Mouse (Mus musculus): ENCODE measurements at regions not wholly inside any gene's neighbourhood (a gene's known extent, or its start where the extent isn't known, plus 50 kb on each side); places are given as distances from the start of the nearest gene placed in this dataset.

DNA sequence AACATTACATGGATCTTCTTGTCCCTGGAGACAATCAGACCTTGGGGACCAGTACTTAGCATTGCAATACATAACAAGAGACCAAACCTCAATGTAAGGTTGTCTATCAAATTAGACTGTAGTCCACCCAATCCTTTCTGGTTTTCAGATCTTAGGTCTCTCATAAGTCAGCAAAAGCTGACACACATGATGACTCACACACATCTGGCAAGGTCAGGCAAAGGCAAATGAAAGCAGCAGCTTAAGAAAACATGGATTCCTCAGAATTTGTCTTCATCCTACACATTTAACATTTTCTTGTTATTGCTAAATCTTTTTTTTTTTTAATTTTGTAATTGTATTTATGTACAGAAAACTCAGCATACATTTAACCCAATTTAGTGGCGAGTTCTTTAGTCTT, 52.0 kb downstream of the Gm11983 start:
- no peak overlapping the region for H3K4me2 ChIP-seq
- H3K27me3 ChIP-seq (replicated peaks; ENCODE audit: control insufficient read depth, insufficient read depth, low read length) = no peaks in the 10 kb centered on the region
- H3K27ac ChIP-seq (ENCODE audit: low read depth, low read length) = no peak overlapping the region
- 79% methylated on average over 1 of the region's 1 CpGs for WGBS
- H3K4me1 ChIP-seq (replicated peaks; ENCODE audit: control insufficient read depth, insufficient read depth, low read length) = no peaks in the 10 kb centered on the region
- no peak overlapping the region for H3K4me3 ChIP-seq (ENCODE audit: low read depth, low read length)
- H3K36me3 ChIP-seq (ENCODE audit: control insufficient read depth, insufficient read depth, low read length) = no peaks in the 10 kb centered on the region
- no peaks in the 10 kb centered on the region for H3K9me3 ChIP-seq (ENCODE audit: control insufficient read depth, low read length)
- no peak for ATAC-seq (replicated peaks; ENCODE audit: low FRiP score)
- H3K9ac ChIP-seq (ENCODE audit: low read depth, low read length) = no peak overlapping the region
- DNase-seq (ENCODE audit: low spot score) = no peak

DNA sequence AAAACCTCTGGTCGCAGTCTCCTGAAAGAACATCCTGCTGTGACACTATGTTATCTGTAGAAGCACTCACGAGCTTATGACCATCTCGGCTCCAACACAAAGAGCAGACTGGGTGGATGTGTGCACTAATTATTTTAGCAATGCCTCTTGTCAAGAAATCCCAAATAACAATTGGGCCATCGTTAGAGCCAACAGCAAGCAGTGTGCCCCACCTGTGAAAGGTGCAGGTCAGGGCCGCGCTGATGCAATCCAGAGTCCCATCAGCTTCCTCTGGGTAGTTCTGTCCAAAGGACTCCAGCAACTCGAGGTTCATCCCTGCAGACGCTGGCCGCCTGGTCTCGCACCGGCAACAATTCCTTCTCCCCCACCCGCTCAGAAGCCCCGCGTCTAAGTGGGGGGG, 54.6 kb downstream of the Gm11983 start:
- Histone ChIP-seq H3K9me3 (ENCODE audit: control insufficient read depth, low read length) (no peaks in the 10 kb centered on the region), H3K27ac (ENCODE audit: low read depth, low read length) (no peak overlapping the region), H3K36me3 (ENCODE audit: control insufficient read depth, insufficient read depth, low read length) (no peaks in the 10 kb centered on the region), H3K4me1 (replicated peaks; ENCODE audit: control insufficient read depth, insufficient read depth, low read length) (no peaks in the 10 kb centered on the region), H3K27me3 (replicated peaks; ENCODE audit: control insufficient read depth, insufficient read depth, low read length) (no peaks in the 10 kb centered on the region), H3K4me3 (ENCODE audit: low read depth, low read length) (no peak overlapping the region), H3K9ac (ENCODE audit: low read depth, low read length) (no peak overlapping the region), H3K4me2 (no peak overlapping the region)
- WGBS = 84% methylated on average over 14 of the region's 14 CpGs
- DNase-seq (ENCODE audit: low spot score) (no peak), ATAC-seq (replicated peaks; ENCODE audit: low FRiP score) (no peak)

DNA sequence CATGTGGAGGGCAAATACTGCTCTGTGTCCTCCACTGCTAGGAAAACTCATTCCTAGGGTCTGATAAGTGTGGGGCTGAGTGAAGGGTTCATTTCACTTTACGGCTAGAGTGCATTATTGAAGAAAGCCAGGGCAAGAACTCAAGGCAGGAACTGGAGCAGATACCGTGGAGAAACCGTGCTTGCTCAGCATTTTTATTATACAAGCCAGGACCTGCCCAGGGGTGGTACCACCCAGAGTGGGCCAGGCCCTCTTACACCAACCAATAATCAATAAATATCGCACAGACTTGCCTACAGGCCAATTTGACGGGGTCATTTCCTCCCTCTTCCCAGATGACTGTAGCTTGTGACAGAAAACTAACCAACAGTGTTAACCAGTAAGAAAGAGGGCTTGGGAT, 57.7 kb downstream of the Gm11983 start:
- ATAC-seq (replicated peaks; ENCODE audit: low FRiP score) = no peak
- Histone ChIP-seq H3K9ac (ENCODE audit: low read depth, low read length) (no peak overlapping the region), H3K9me3 (ENCODE audit: control insufficient read depth, low read length) (no peaks in the 10 kb centered on the region), H3K36me3 (ENCODE audit: control insufficient read depth, insufficient read depth, low read length) (no peaks in the 10 kb centered on the region), H3K4me2 (no peak overlapping the region), H3K4me1 (replicated peaks; ENCODE audit: control insufficient read depth, insufficient read depth, low read length) (no peaks in the 10 kb centered on the region), H3K4me3 (ENCODE audit: low read depth, low read length) (no peak overlapping the region), H3K27ac (ENCODE audit: low read depth, low read length) (no peak overlapping the region), H3K27me3 (replicated peaks; ENCODE audit: control insufficient read depth, insufficient read depth, low read length) (no peaks in the 10 kb centered on the region)
- 74% methylated on average over 5 of the region's 5 CpGs for WGBS
- no peak for DNase-seq (ENCODE audit: low spot score)

DNA sequence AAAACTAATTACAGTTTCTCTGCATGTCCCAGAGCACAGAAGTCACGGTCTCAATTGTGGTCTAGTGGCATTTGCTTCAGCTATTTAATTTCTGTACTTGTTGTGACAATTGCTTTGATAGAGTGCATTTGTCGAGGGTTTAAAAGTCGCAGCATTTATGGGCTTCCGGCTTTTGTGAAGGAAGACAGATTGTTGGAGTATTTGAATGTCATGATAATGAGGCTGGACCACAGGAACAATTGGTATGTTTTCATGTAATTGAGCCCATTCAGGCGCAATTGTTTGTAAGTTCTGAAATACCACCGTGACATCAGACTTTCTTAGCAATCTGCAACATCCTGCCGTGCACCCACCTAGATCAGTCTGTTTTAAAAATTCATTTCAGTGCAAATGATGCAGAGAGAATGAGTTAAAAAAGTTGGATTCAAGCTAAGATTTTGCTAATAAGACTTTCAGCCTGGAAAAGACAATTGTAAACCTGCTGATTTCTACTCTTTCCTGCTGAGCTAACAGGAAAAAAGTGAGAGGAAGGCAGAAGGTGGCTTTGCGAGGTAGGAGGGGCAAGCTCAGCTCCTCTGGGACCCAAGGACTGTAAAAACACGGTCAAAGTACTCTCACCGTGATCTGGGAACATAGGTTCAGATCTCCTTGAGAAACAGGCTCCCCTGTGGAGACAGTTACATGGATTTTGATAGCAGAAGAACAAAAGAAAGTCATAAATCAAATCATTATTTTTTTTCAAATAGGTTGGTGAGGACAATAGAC, 58.7 kb downstream of the Gm11983 start:
- 68% methylated on average over 10 of the region's 10 CpGs for WGBS
- H3K4me3 ChIP-seq (ENCODE audit: low read depth, low read length) = no peak overlapping the region
- H3K4me2 ChIP-seq = no peak overlapping the region
- no peaks in the 10 kb centered on the region for H3K36me3 ChIP-seq (ENCODE audit: control insufficient read depth, insufficient read depth, low read length)
- no peak for ATAC-seq (replicated peaks; ENCODE audit: low FRiP score)
- no peak for DNase-seq (ENCODE audit: low spot score)
- H3K27me3 ChIP-seq (replicated peaks; ENCODE audit: control insufficient read depth, insufficient read depth, low read length) = no peaks in the 10 kb centered on the region
- H3K9ac ChIP-seq (ENCODE audit: low read depth, low read length) = no peak overlapping the region
- H3K4me1 ChIP-seq (replicated peaks; ENCODE audit: control insufficient read depth, insufficient read depth, low read length) = no peaks in the 10 kb centered on the region
- H3K27ac ChIP-seq (ENCODE audit: low read depth, low read length) = no peak overlapping the region
- no peaks in the 10 kb centered on the region for H3K9me3 ChIP-seq (ENCODE audit: control insufficient read depth, low read length)

DNA sequence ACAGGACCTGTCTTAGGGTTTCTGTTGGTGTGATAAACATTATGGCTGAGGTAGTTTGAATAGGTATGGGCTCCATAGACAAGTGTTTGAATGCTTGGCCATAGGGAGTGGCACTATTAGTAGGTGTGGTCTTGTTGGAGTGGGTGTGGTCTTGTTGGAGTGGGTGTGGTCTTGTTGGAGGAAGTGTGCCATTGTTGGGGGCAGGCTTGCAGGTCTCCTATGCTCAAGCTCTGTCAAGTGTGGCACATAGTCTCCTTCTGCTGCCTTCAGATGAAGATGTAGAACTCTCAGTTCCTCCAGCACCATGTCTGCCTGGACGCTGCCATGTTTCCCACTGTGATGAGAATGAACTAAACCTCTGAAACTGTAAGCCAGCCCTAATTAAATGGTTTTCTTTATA, 59.9 kb downstream of the Gm11983 start:
- WGBS = 84% methylated on average over 1 of the region's 1 CpGs
- H3K27ac ChIP-seq (ENCODE audit: low read depth, low read length) = no peak overlapping the region

DNA sequence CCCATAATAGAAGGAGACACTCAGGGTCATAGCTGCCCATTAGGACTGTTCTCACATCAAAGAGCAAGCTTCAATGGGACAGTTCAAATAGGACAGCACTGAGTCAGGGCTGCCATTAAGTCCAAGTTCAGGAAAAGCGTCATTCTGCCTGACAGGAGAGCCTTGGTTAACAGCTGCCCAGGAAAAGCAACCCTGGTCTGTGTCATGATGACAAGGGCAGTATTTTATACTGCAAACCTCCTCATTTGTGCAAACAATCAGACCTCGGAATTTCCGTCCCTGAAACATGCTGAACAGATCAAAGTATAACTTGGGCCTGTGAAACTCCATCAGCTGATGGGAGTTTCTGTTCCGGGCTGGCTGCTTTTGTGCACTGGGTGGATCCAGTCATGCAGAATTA, 62.8 kb downstream of the Gm11983 start:
- ATAC-seq (replicated peaks; ENCODE audit: low FRiP score) (no peak), DNase-seq (ENCODE audit: low spot score) (no peak)
- no peaks in the 10 kb centered on the region for H3K9me3 ChIP-seq (ENCODE audit: control insufficient read depth, low read length)
- no peak overlapping the region for H3K27ac ChIP-seq (ENCODE audit: low read depth, low read length)
- no peaks in the 10 kb centered on the region for H3K4me1 ChIP-seq (replicated peaks; ENCODE audit: control insufficient read depth, insufficient read depth, low read length)
- no peaks in the 10 kb centered on the region for H3K36me3 ChIP-seq (ENCODE audit: control insufficient read depth, insufficient read depth, low read length)
- H3K9ac ChIP-seq (ENCODE audit: low read depth, low read length) = no peak overlapping the region
- 64% methylated on average over 4 of the region's 4 CpGs for WGBS
- no peaks in the 10 kb centered on the region for H3K27me3 ChIP-seq (replicated peaks; ENCODE audit: control insufficient read depth, insufficient read depth, low read length)
- no peak overlapping the region for H3K4me3 ChIP-seq (ENCODE audit: low read depth, low read length)
- no peak overlapping the region for H3K4me2 ChIP-seq

More for the DNA sequence above, 59.9 kb downstream of the Gm11983 start:
- no peak overlapping the region for H3K4me3 ChIP-seq (ENCODE audit: low read depth, low read length)
- no peak overlapping the region for H3K4me2 ChIP-seq
- H3K36me3 ChIP-seq (ENCODE audit: control insufficient read depth, insufficient read depth, low read length) = no peaks in the 10 kb centered on the region
- H3K9ac ChIP-seq (ENCODE audit: low read depth, low read length) = no peak overlapping the region
- H3K27me3 ChIP-seq (replicated peaks; ENCODE audit: control insufficient read depth, insufficient read depth, low read length) = no peaks in the 10 kb centered on the region
- no peaks in the 10 kb centered on the region for H3K9me3 ChIP-seq (ENCODE audit: control insufficient read depth, low read length)
- no peaks in the 10 kb centered on the region for H3K4me1 ChIP-seq (replicated peaks; ENCODE audit: control insufficient read depth, insufficient read depth, low read length)
- DNase-seq (ENCODE audit: low spot score) (no peak), ATAC-seq (replicated peaks; ENCODE audit: low FRiP score) (no peak)

DNA sequence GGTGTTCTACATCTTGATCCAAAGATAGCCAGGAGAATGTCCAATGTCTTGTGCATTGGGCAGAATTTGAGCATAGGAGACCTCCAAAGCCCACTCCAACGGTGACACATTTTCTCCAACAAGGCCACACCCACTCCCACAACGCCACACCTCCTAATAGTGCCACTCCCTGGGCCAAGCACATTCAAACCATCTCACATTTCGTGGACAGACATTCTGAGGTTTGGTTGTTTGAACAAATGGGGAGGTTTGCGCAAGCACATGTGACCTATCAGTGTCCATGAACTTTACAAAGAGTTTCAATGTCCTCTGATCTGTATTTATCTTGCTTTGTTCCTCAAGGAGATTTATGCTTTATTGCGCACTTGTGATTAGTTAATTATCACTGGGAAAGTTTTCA, 63.5 kb downstream of the Gm11983 start:
- Histone ChIP-seq H3K9me3 (ENCODE audit: control insufficient read depth, low read length) (no peaks in the 10 kb centered on the region), H3K4me2 (no peak overlapping the region), H3K4me3 (ENCODE audit: low read depth, low read length) (no peak overlapping the region), H3K36me3 (ENCODE audit: control insufficient read depth, insufficient read depth, low read length) (no peaks in the 10 kb centered on the region), H3K9ac (ENCODE audit: low read depth, low read length) (no peak overlapping the region), H3K4me1 (replicated peaks; ENCODE audit: control insufficient read depth, insufficient read depth, low read length) (no peaks in the 10 kb centered on the region), H3K27me3 (replicated peaks; ENCODE audit: control insufficient read depth, insufficient read depth, low read length) (no peaks in the 10 kb centered on the region), H3K27ac (ENCODE audit: low read depth, low read length) (no peak overlapping the region)
- WGBS = 72% methylated on average over 5 of the region's 5 CpGs
- ATAC-seq (replicated peaks; ENCODE audit: low FRiP score) = no peak
- DNase-seq (ENCODE audit: low spot score) = no peak

DNA sequence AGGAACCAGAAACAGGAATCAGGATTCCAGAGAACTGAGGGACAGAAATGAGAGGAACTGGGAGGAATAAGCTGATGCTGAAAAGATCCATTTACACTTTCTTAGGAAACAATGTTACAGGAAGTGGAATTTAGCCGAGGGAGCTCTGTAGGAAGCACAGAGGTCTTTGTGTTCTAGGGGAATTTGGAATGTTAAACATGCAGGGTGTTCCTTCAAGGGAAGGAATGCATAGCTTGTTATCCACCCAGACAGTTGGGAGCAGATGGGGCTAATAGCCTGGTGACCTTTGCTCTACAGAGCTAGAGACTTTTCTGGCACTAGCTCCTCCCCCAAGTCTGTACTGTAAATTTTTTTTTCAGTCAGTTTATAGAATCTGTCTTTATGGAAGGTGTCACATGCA, 64.1 kb downstream of the Gm11983 start:
- no peaks in the 10 kb centered on the region for H3K9me3 ChIP-seq (ENCODE audit: control insufficient read depth, low read length)
- ATAC-seq (replicated peaks; ENCODE audit: low FRiP score) (no peak), DNase-seq (ENCODE audit: low spot score) (no peak)
- no peaks in the 10 kb centered on the region for H3K36me3 ChIP-seq (ENCODE audit: control insufficient read depth, insufficient read depth, low read length)
- H3K4me1 ChIP-seq (replicated peaks; ENCODE audit: control insufficient read depth, insufficient read depth, low read length) = no peaks in the 10 kb centered on the region
- no peak overlapping the region for H3K4me2 ChIP-seq
- H3K27ac ChIP-seq (ENCODE audit: low read depth, low read length) = no peak overlapping the region
- no peaks in the 10 kb centered on the region for H3K27me3 ChIP-seq (replicated peaks; ENCODE audit: control insufficient read depth, insufficient read depth, low read length)
- H3K4me3 ChIP-seq (ENCODE audit: low read depth, low read length) = no peak overlapping the region
- H3K9ac ChIP-seq (ENCODE audit: low read depth, low read length) = no peak overlapping the region
- WGBS = 17% methylated on average over 1 of the region's 1 CpGs

DNA sequence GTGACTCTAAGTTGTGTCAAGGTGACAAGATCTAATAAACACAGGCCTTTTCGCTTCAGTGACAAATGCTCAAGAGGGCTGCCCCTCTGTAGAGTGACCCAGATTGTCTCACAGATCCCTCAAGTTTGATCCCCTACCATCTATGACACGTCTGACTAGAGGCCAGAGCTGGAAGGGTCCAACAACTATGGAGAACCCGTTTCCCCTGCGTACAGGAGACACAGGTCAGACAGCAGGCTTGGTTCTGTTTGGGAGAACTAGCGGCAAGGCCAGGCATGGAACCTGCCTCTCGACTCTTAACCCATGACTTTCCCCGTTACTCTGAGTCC, 68.1 kb downstream of the Gm11983 start:
- Histone ChIP-seq H3K27ac (ENCODE audit: low read depth, low read length) (no peak overlapping the region), H3K4me1 (replicated peaks; ENCODE audit: control insufficient read depth, insufficient read depth, low read length) (no peaks in the 10 kb centered on the region), H3K27me3 (replicated peaks; ENCODE audit: control insufficient read depth, insufficient read depth, low read length) (no peaks in the 10 kb centered on the region), H3K4me2 (no peak overlapping the region), H3K9ac (ENCODE audit: low read depth, low read length) (no peak overlapping the region), H3K36me3 (ENCODE audit: control insufficient read depth, insufficient read depth, low read length) (no peaks in the 10 kb centered on the region), H3K9me3 (ENCODE audit: control insufficient read depth, low read length) (no peaks in the 10 kb centered on the region), H3K4me3 (ENCODE audit: low read depth, low read length) (no peak overlapping the region)
- ATAC-seq (replicated peaks; ENCODE audit: low FRiP score) = no peak
- no peak for DNase-seq (ENCODE audit: low spot score)
- WGBS = 74% methylated on average over 7 of the region's 7 CpGs

All from liver, embryonic 11.5 days (tissue).